Mouse (Mus musculus) adipose tissue, adult 10 weeks (tissue): Measurements from ENCODE around the gene Ttc38. TPM values are rescaled to one million over a fixed set of nuclear protein-coding genes. Genes with fewer than 3 reads are reported as not detected.

Experiments used
- polyA plus RNA-seq: library from polyadenylated mRNA; stranded (reverse); fragments of 350-450 nt; fragmentation: Illumina TruSeq; extraction: RNeasy Lipid Tissue Mini Kit (QIAGEN cat#74804); gene quantifications from one replicate; pipeline ENCODE4 v1.2.3, GENCODE M21; 2014; ENCODE audit warnings: low read depth, low replicate concordance

The Ttc38 gene
- 24.3 TPM for polyA plus RNA-seq

GRCm38 (mm10) chr15:85831954-85832590 is at the start of gene Ttc38:
Gene Ttc38, plus strand, starts transcription at chr15:85832306.

GRCm38 (mm10) chr15:85811535-85812277 is 20.4 kb upstream of the Ttc38 start, which contains the start of gene Cdpf1:
Gene Cdpf1, minus strand, starts transcription at chr15:85811697.

GRCm38 (mm10) chr15:85821203-85822010 is 10.7 kb upstream of the Ttc38 start, which contains the start of gene Pkdrej:
Gene Pkdrej, minus strand, starts transcription at chr15:85821734.

GRCm38 (mm10) chr15:85859490-85860031 is 27.5 kb downstream of the Ttc38 start, which contains the start of gene Gtse1:
Gene Gtse1, plus strand, starts transcription at chr15:85859745.

GRCm38 (mm10) chr15:85878848-85879497 is 46.9 kb downstream of the Ttc38 start, which contains the start of gene Trmu:
Gene Trmu, plus strand, starts transcription at chr15:85879312.

Other genes starting within 250 kb of the Ttc38 start
- gene Wnt7b, start 249.8 kb upstream of the Ttc38 start, polyA plus RNA-seq, result 7.4 TPM
- gene Ppara, start 97.3 kb upstream of the Ttc38 start, polyA plus RNA-seq, result 3.2 TPM
- 24.0 TPM for gene Cdpf1, start 20.6 kb upstream of the Ttc38 start, polyA plus RNA-seq
- gene Pkdrej, start 10.6 kb upstream of the Ttc38 start, polyA plus RNA-seq, result 1.1 TPM
- gene Gtse1, start 27.4 kb downstream of the Ttc38 start, polyA plus RNA-seq, result 0.94 TPM
- 25.3 TPM for gene Trmu, start 47.0 kb downstream of the Ttc38 start, polyA plus RNA-seq
- gene Celsr1, start 201.5 kb downstream of the Ttc38 start, polyA plus RNA-seq, result 7.7 TPM
- gene Gramd4, start 225.4 kb downstream of the Ttc38 start, polyA plus RNA-seq, result 36.6 TPM